Mouse (Mus musculus): ENCODE measurements around the gene Fgfr2. TPM values are rescaled to one million over a fixed set of nuclear protein-coding genes. Genes with fewer than 3 reads are reported as not detected.
A peak's percentile ranks its signal among the peaks of the same experiment; 100 is the strongest.

Fgfr2 gene
- polyA plus RNA-seq, 1 experiment = 0.17 TPM

DNA sequence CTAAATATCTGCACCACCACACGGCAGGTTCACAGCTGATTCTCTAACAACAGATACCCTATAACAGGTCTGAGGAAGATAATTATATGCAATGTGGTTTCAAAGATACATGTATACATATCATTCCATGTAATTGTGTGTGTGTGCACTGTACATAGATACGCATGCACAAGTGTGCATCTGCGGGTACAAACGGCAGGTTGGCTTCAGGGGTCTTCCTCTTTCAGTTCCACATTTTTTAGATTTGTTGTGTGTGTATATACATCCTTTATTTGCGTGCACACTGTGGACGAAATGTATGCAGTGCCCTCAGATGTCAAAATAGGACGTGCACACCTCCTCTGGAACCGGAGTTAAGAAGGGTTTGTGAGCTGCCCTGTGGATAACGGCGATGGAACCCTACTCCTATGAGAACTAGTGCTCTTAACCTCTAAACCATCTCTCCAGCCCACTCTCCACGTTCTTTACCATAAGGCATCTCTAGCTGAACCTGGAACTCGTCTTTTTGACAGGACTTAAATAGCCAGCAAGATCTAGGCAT, 2575.4 kb downstream of the Fgfr2 start:
- Histone ChIP-seq H3K4me3 (peak overlapping the region; percentile 71), H3K36me3 (ENCODE audit: control insufficient read depth, insufficient read depth) (no peaks in the 10 kb centered on the region), H3ac (ENCODE audit: control insufficient read depth, insufficient read length) (peak overlapping the region; percentile 58), H3K79me2 (ENCODE audit: control insufficient read depth, insufficient read depth) (peaks cover 37% of the 10 kb centered on the region), H3K27me3 (ENCODE audit: control insufficient read depth, insufficient read depth, insufficient read length) (no peaks in the 10 kb centered on the region), H3K4me2 (ENCODE audit: low read depth) (peak overlapping the region; percentile 16)
- TF ChIP-seq SRF (IDR thresholded peaks at IDR 0.05; ENCODE audit: control insufficient read depth, insufficient read length, low read depth) = no peak

GRCm38 (mm10) chr7:130546791-130547484, 2576.2 kb downstream of the Fgfr2 start:
- Histone ChIP-seq H3K27me3 (ENCODE audit: control insufficient read depth, insufficient read depth, insufficient read length) (no peaks in the 10 kb centered on the region), H3K36me3 (ENCODE audit: control insufficient read depth, insufficient read depth) (no peaks in the 10 kb centered on the region), H3K4me2 (ENCODE audit: low read depth) (peak overlapping the region; percentile 98), H3K79me2 (ENCODE audit: control insufficient read depth, insufficient read depth) (peaks cover 37% of the 10 kb centered on the region), H3K4me3 (peak overlapping the region; percentile 71), H3ac (ENCODE audit: control insufficient read depth, insufficient read length) (peak overlapping the region; percentile 58)
- no peak for TF ChIP-seq USF1 (IDR thresholded peaks at IDR 0.05; ENCODE audit: low read depth)
- TF ChIP-seq TCF3 (IDR thresholded peaks at IDR 0.05; ENCODE audit: insufficient read length, low read depth) = peak; percentile 2
- no peak for TF ChIP-seq MAX (IDR thresholded peaks at IDR 0.05; ENCODE audit: low read depth)
- TF ChIP-seq POLR2A (IDR thresholded peaks at IDR 0.05; ENCODE audit: insufficient read length, low read depth) = peak; percentile 80
- TF ChIP-seq MYOG (IDR thresholded peaks at IDR 0.05; ENCODE audit: control insufficient read depth in 1 of 3, insufficient read depth in 1 of 3, insufficient read length in 2 of 3, low read depth in 2 of 3) = peak in 2 of 3 experiments; percentile 61 to 66
- TF ChIP-seq E2F4 (IDR thresholded peaks at IDR 0.05; ENCODE audit: insufficient read depth) = peak; percentile 64
- no peak for TF ChIP-seq TCF12 (IDR thresholded peaks at IDR 0.05; ENCODE audit: insufficient read depth, poor library complexity, severe bottlenecking)
- peak; percentile 67 for TF ChIP-seq SRF (IDR thresholded peaks at IDR 0.05; ENCODE audit: control insufficient read depth, insufficient read length, low read depth)
- TF ChIP-seq CEBPB (IDR thresholded peaks at IDR 0.05; ENCODE audit: insufficient read depth, poor library complexity, severe bottlenecking) = no peak
- peak; percentile 37 for TF ChIP-seq REST (IDR thresholded peaks at IDR 0.05; ENCODE audit: insufficient read depth, insufficient read length)
- peak in 2 of 3 experiments; percentile 24 to 71 for TF ChIP-seq MYOD1 (IDR thresholded peaks at IDR 0.05; ENCODE audit: control insufficient read depth in 1 of 3, insufficient read length in 2 of 3, low read depth in 2 of 3)
- peak; percentile 31 for TF ChIP-seq POLR2AphosphoS2 (IDR thresholded peaks at IDR 0.05; ENCODE audit: insufficient read length, low read depth)

- Histone ChIP-seq H3K4me3 (peak overlapping the region; percentile 71), H3K36me3 (ENCODE audit: control insufficient read depth, insufficient read depth) (no peaks in the 10 kb centered on the region), H3ac (ENCODE audit: control insufficient read depth, insufficient read length) (peak overlapping the region; percentile 58), H3K4me2 (ENCODE audit: low read depth) (peak overlapping the region; percentile 98), H3K79me2 (ENCODE audit: control insufficient read depth, insufficient read depth) (peaks cover 37% of the 10 kb centered on the region), H3K27me3 (ENCODE audit: control insufficient read depth, insufficient read depth, insufficient read length) (no peaks in the 10 kb centered on the region)
- TF ChIP-seq POLR2AphosphoS2 (IDR thresholded peaks at IDR 0.05; ENCODE audit: insufficient read length, low read depth) (no peak), TCF3 (IDR thresholded peaks at IDR 0.05; ENCODE audit: insufficient read length, low read depth) (no peak), E2F4 (IDR thresholded peaks at IDR 0.05; ENCODE audit: insufficient read depth) (no peak), USF1 (IDR thresholded peaks at IDR 0.05; ENCODE audit: low read depth) (no peak), TCF12 (IDR thresholded peaks at IDR 0.05; ENCODE audit: insufficient read depth, poor library complexity, severe bottlenecking) (no peak), MYOD1 (IDR thresholded peaks at IDR 0.05; ENCODE audit: control insufficient read depth in 1 of 3, insufficient read length in 2 of 3, low read depth in 2 of 3) (no peak), MAX (IDR thresholded peaks at IDR 0.05; ENCODE audit: low read depth) (no peak), REST (IDR thresholded peaks at IDR 0.05; ENCODE audit: insufficient read depth, insufficient read length) (no peak), CEBPB (IDR thresholded peaks at IDR 0.05; ENCODE audit: insufficient read depth, poor library complexity, severe bottlenecking) (no peak), MYOG (IDR thresholded peaks at IDR 0.05; ENCODE audit: control insufficient read depth in 1 of 3, insufficient read depth in 1 of 3, insufficient read length in 2 of 3, low read depth in 2 of 3) (no peak), SRF (IDR thresholded peaks at IDR 0.05; ENCODE audit: control insufficient read depth, insufficient read length, low read depth) (no peak), POLR2A (IDR thresholded peaks at IDR 0.05; ENCODE audit: insufficient read length, low read depth) (no peak)
Measured at GRCm38 (mm10) chr7:130546421-130546790, 2576.7 kb downstream of the Fgfr2 start.

- peak overlapping the region; percentile 71 for H3K4me3 ChIP-seq
- H3K4me2 ChIP-seq (ENCODE audit: low read depth) = peak overlapping the region; percentile 98
- no peaks in the 10 kb centered on the region for H3K27me3 ChIP-seq (ENCODE audit: control insufficient read depth, insufficient read depth, insufficient read length)
- no peaks in the 10 kb centered on the region for H3K36me3 ChIP-seq (ENCODE audit: control insufficient read depth, insufficient read depth)
- H3K79me2 ChIP-seq (ENCODE audit: control insufficient read depth, insufficient read depth) = peaks cover 37% of the 10 kb centered on the region
- no peak for TF ChIP-seq REST (IDR thresholded peaks at IDR 0.05; ENCODE audit: insufficient read depth, insufficient read length)
- TF ChIP-seq MYOD1 (IDR thresholded peaks at IDR 0.05; ENCODE audit: control insufficient read depth in 1 of 3, insufficient read length in 2 of 3, low read depth in 2 of 3) = no peak
- no peak for TF ChIP-seq POLR2AphosphoS2 (IDR thresholded peaks at IDR 0.05; ENCODE audit: insufficient read length, low read depth)
- TF ChIP-seq E2F4 (IDR thresholded peaks at IDR 0.05; ENCODE audit: insufficient read depth) = no peak
- H3ac ChIP-seq (ENCODE audit: control insufficient read depth, insufficient read length) = peak overlapping the region; percentile 58
Measured at GRCm38 (mm10) chr7:130545893-130546292, 2577.3 kb downstream of the Fgfr2 start.

DNA sequence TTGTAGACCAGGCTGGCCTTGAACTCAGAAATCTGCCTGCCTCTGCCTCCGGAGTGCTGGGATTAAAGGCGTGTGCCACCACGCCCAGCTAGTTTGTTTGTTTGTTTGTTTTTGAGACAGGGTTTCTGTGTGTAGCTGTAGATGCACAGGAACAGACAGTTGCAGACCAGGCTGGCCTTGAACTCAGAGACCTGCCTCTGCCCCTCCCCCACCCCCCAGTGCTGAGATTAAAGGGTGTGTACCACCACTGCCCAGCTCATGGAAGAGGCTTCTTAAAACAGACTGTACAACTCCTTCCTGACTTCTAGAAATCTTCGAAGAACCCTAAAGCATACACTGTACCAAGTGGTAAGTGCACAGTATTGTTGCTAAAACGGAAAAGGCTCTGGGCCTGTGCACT, 2577.7 kb downstream of the Fgfr2 start:
- peak overlapping the region; percentile 71 for H3K4me3 ChIP-seq
- no peaks in the 10 kb centered on the region for H3K36me3 ChIP-seq (ENCODE audit: control insufficient read depth, insufficient read depth)
- no peak for TF ChIP-seq E2F4 (IDR thresholded peaks at IDR 0.05; ENCODE audit: insufficient read depth)
- TF ChIP-seq POLR2A (IDR thresholded peaks at IDR 0.05; ENCODE audit: insufficient read length, low read depth) = no peak
- no peak for TF ChIP-seq CEBPB (IDR thresholded peaks at IDR 0.05; ENCODE audit: insufficient read depth, poor library complexity, severe bottlenecking)
- no peak for TF ChIP-seq USF1 (IDR thresholded peaks at IDR 0.05; ENCODE audit: low read depth)
- TF ChIP-seq SRF (IDR thresholded peaks at IDR 0.05; ENCODE audit: control insufficient read depth, insufficient read length, low read depth) = no peak
- no peak for TF ChIP-seq TCF12 (IDR thresholded peaks at IDR 0.05; ENCODE audit: insufficient read depth, poor library complexity, severe bottlenecking)
- no peak for TF ChIP-seq POLR2AphosphoS2 (IDR thresholded peaks at IDR 0.05; ENCODE audit: insufficient read length, low read depth)
- TF ChIP-seq REST (IDR thresholded peaks at IDR 0.05; ENCODE audit: insufficient read depth, insufficient read length) = no peak
- TF ChIP-seq MYOD1 (IDR thresholded peaks at IDR 0.05; ENCODE audit: control insufficient read depth in 1 of 3, insufficient read length in 2 of 3, low read depth in 2 of 3) = no peak
- H3K4me2 ChIP-seq (ENCODE audit: low read depth) = peak overlapping the region; percentile 98
- H3K79me2 ChIP-seq (ENCODE audit: control insufficient read depth, insufficient read depth) = peaks cover 37% of the 10 kb centered on the region
- no peak overlapping the region for H3ac ChIP-seq (ENCODE audit: control insufficient read depth, insufficient read length)
- no peaks in the 10 kb centered on the region for H3K27me3 ChIP-seq (ENCODE audit: control insufficient read depth, insufficient read depth, insufficient read length)
